Mouse (Mus musculus) right cerebral cortex, postnatal 36 days (tissue): ENCODE measurements around the gene Hecw2.

Experiments
- DNase-seq, 2 experiments: peaks; one replicate each; pipeline ENCODE4 v3.0.0; 2022; ENCODE audit warnings: low spot score in 2 of 2, mixed read lengths in 1 of 2

Hecw2 gene

DNA sequence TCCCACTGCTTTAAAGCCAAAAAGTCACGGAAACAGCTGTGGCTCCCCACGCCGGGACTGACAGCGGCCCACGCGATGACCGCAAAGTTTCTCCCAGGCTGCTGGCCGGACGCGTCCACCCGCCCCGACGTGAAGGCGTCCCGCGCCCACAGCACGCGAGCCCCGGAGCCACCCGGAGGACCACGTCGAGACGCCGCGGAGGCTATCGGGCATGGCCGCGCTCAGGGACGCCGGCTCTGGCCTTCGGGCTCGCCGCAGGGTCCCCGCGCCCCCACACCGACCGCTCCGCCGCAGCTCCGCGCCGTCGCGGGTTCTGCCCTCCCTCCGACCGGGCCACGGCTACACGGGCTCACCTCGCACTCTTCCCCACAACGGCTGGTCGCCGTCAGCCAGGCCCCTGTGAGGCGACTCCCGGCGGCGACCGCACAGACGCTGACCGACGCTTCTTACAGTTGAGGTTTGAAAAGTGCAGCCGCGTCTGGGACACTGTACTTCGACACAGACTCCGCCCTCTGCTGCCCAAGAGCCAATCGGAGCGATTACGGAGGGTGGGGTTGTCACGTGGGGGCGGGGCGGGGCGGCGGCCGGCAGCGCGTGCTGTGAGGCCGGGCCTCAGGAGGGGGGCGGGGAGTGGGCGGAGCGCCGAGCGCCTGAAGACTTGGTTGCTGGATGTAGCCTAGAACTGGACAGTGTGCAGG, 410.1 kb downstream of the Hecw2 start, which contains the start of gene Stk17b:
Gene Stk17b, minus strand, starts transcription at position 504 of the 698 bp plus-strand sequence.
- peak; percentile 75 to 79 for DNase-seq

- DNase-seq = no peak
These were observed 410.7 kb downstream of the Hecw2 start for GRCm38 (mm10) chr1:53784291-53784720.

DNA sequence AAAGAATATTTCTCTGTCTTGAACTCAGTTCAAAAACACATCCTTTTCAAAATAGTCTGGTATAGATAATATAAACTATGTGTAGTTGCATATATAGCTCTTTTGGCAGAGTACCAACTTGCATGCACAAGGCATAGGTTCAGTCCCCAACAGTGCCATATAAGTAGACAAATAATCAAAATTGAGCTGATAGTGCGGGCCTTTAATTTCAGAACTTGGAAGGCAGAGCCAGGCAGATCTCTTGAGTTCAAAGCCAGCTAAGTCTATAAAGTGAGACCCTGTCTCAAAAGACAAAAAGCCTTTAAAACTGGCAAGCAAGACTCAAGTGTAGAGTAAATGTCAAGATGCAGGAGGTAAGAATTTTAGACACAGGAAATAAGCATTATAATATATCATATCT, 412.0 kb downstream of the Hecw2 start:
- DNase-seq = no peak

GRCm38 (mm10) chr1:53782079-53782478, 412.9 kb downstream of the Hecw2 start:
- no peak for DNase-seq

DNA sequence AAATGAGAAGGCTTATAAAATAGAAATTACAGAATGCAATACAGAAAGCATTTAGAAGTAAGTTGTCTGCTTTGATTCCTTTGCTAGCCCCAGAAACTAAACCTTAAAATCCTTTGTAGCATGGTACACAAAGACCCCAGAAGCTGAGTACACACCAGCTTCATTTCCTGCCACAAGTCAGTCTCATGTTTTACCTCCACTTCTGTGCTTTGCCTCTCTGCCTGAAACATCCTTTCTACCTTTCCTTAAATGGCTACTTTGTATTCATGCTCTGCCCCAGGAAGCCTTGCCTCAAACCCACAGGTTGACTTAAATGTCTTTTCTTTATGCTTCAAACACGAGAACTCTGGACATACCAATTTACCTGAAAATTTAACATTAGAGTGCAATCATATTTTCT, 413.7 kb downstream of the Hecw2 start:
- no peak for DNase-seq

DNA sequence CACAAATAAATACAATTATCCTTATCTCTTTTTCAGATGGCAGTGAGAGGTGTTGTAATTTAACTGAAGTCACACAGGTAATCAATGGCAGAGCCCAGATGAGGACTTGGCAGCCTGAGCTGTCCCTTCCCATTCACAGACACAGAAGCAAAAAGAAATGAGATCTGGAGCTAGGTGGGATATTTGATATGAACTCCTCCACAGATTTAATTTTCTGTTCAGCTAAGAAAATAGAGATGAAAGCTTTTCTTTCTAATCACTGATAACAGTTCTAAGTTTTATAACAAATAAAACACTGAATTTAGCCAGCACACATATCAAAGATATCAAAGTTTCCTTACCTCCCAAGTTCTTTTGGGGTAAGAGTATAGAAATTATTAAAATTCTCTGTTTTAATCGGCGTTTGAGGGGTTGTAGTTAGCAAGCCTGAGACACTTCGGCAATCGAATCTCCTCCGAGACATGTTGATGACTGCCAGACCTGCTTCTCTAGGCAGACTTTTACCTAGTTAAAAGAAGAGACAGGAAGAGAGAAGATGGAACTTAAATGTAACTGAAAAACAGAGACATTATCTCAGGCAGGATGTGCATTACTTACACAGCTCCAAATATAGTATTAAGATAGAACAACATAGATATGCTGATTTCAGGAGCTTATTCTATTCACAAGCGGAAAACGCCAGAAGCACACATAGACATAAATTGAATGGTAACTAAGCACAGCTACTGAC, 418.6 kb downstream of the Hecw2 start:
- DNase-seq = no peak

GRCm38 (mm10) chr1:53775545-53775944, 419.4 kb downstream of the Hecw2 start:
- no peak for DNase-seq

DNA sequence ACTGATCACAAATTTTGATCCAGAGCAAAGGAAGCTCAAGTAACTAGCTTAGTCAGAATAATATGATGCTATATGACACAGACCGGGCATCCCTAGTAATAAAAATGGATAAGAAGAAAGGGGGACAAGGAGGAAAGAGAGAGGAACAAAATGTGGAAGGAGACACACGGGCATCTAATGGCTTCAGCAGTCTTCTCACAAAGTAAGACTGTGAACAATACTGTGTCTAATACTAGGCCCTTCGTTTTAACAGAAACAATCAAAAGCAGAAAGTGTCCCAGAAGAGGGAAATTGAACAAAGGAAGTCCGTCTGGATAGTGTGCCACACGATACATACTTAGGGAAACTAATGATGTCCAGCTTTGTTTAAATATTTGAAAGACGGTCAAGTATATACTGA, 419.9 kb downstream of the Hecw2 start:
- no peak for DNase-seq

GRCm38 (mm10) chr1:53774571-53774970, 420.4 kb downstream of the Hecw2 start:
- DNase-seq = no peak

DNA sequence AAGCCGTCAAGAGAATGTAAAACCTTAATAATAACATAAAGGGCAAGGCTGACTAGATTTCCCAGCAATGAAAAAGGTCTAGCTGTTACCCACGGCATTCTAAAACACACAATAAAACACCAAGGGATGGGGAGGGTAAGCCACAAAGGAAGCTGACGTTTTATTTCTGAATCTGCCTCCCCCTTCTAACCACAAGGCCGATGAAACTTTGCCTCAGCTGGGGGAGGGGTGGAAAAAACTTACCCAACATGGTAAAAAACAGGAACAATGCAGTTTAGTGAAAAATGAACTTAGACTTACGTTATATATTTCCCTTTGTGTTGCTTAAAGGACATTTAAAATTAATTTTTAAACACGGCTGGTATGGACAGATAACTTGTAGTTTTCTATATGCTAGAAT, 421.0 kb downstream of the Hecw2 start:
- no peak for DNase-seq

GRCm38 (mm10) chr1:53772967-53773366, 422.0 kb downstream of the Hecw2 start:
- no peak for DNase-seq

- DNase-seq = no peak
These were observed 423.5 kb downstream of the Hecw2 start for GRCm38 (mm10) chr1:53771476-53771875.

GRCm38 (mm10) chr1:53766112-53766511, 428.9 kb downstream of the Hecw2 start:
- DNase-seq = no peak

GRCm38 (mm10) chr1:53757316-53757715, 437.7 kb downstream of the Hecw2 start:
- DNase-seq = no peak
